Mouse (Mus musculus) C2C12 (cell line): ENCODE measurements around the gene Nfx1. TPM values are rescaled to one million over a fixed set of nuclear protein-coding genes. Genes with fewer than 3 reads are reported as not detected.

Source experiments
- H3K27me3 ChIP-seq: one replicate; pipeline ENCODE4 v1.6.1; 2011; ENCODE audit not compliant: control insufficient read depth, insufficient read depth, insufficient read length
- H3K36me3 ChIP-seq: one replicate; pipeline ENCODE4 v1.6.1; 2011; ENCODE audit not compliant: control insufficient read depth, insufficient read depth
- H3K4me3 ChIP-seq: one replicate; pipeline ENCODE4 v1.5.1; 2011; ENCODE audit warnings: mild to moderate bottlenecking, control low read depth; ENCODE audit not compliant: poor library complexity, insufficient read depth, severe bottlenecking
- H3K79me2 ChIP-seq: one replicate; pipeline ENCODE4 v1.6.1; 2011; ENCODE audit not compliant: control insufficient read depth, insufficient read depth
- H3K79me3 ChIP-seq: one replicate; pipeline ENCODE4 v1.6.1; 2011; ENCODE audit warnings: low read depth, control low read depth
- H3ac ChIP-seq: one replicate; pipeline ENCODE3; 2011; ENCODE audit warnings: low read depth; ENCODE audit not compliant: control insufficient read depth, insufficient read length
- CEBPB ChIP-seq: IDR thresholded peaks from one replicate; pipeline ENCODE4 v1.6.1; 2011; ENCODE audit warnings: low read depth, mild to moderate bottlenecking, control low read depth, moderate library complexity
- CTCF ChIP-seq: IDR thresholded peaks from one replicate; pipeline ENCODE4 v1.5.1; 2011; ENCODE audit not compliant: control insufficient read depth, insufficient read depth, insufficient read length
- FOSL1 ChIP-seq: IDR thresholded peaks from one replicate; pipeline ENCODE4 v1.8.0; 2011; ENCODE audit warnings: mild to moderate bottlenecking, low read length; ENCODE audit not compliant: poor library complexity, insufficient read depth, severe bottlenecking
- MAX ChIP-seq: IDR thresholded peaks from one replicate; pipeline ENCODE4 v1.6.1; 2011; ENCODE audit warnings: mild to moderate bottlenecking, control low read depth
- MYOD1 ChIP-seq: IDR thresholded peaks from one replicate; pipeline ENCODE4 v1.6.1; 2011; ENCODE audit warnings: low read depth; ENCODE audit not compliant: control insufficient read depth, insufficient read length
- MYOG ChIP-seq: IDR thresholded peaks from one replicate; pipeline ENCODE4 v1.6.1; 2011; ENCODE audit not compliant: control insufficient read depth, insufficient read length; ENCODE audit errors: extremely low read depth
- USF1 ChIP-seq: IDR thresholded peaks from one replicate; pipeline ENCODE4 v1.6.1; 2011; ENCODE audit warnings: low read depth, mild to moderate bottlenecking, control low read depth, moderate library complexity
- polyA plus RNA-seq: library from polyadenylated mRNA; unstranded; fragments of >200 nt; fragmentation: generic; extraction: Trizol; gene quantifications from one replicate; pipeline ENCODE4 v1.2.1, GENCODE M21; 2012; ENCODE audit warnings: missing spikeins

Gene Nfx1
- polyA plus RNA-seq, 1 experiment = 29.0 TPM

DNA sequence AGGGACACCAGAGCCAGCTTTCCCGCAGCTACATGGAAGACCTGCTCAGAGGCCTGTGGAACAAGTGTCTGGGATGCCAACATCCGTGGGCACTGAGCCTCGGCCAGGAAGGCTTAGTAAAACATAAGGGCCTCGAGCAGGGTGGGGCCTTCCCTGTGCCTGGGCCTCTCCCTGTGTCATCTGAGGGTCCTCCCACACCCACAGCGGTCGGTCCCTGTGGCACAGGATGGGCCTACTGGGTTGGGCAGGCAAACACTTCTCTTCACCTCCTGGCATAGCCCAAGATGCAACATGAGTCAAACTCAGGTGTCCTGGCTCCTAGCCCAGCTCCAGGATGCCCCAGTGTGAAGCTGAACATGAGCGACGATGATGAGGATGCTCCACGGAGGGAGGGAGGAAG is 86.7 kb downstream of the Nfx1 start:
- no peak overlapping the region for H3K4me3 ChIP-seq
- TF ChIP-seq FOSL1 (no peak), MYOG (no peak), CTCF (no peak), MAX (no peak), USF1 (no peak), MYOD1 (no peak), CEBPB (no peak)

DNA sequence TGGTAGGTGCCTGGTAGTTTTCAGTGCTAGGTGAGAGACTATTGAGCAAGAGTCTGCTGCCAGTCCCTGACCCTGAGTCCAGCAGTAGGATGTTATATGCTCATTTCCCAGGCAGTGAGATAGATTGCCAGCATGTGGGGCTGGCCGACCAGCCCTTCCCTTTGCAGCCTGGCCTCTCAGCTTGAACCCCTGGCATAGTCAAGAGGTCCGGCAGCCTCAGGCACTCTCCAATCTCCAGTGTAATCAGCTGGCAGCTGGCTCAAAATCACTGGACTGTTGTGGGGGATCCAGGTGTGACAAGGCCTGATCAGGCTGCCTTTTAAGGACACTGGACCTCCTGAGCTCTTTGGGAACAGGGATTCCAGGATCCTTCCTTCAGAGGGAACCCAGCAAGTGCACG is 92.6 kb downstream of the Nfx1 start:
- H3K79me2 ChIP-seq = no peaks in the 10 kb centered on the region
- no peak overlapping the region for H3ac ChIP-seq
- H3K36me3 ChIP-seq = no peaks in the 10 kb centered on the region
- TF ChIP-seq MAX (no peak), MYOD1 (no peak), FOSL1 (no peak), CTCF (no peak), CEBPB (no peak), USF1 (no peak), MYOG (no peak)
- H3K27me3 ChIP-seq = peaks cover 6% of the 10 kb centered on the region
- H3K4me3 ChIP-seq = no peak overlapping the region
- H3K79me3 ChIP-seq = no peaks in the 10 kb centered on the region

More for the DNA sequence above, 86.7 kb downstream of the Nfx1 start:
- H3K79me3 ChIP-seq = no peaks in the 10 kb centered on the region
- H3ac ChIP-seq = no peak overlapping the region
- H3K79me2 ChIP-seq = no peaks in the 10 kb centered on the region
- H3K27me3 ChIP-seq = peaks cover 6% of the 10 kb centered on the region
- H3K36me3 ChIP-seq = no peaks in the 10 kb centered on the region

DNA sequence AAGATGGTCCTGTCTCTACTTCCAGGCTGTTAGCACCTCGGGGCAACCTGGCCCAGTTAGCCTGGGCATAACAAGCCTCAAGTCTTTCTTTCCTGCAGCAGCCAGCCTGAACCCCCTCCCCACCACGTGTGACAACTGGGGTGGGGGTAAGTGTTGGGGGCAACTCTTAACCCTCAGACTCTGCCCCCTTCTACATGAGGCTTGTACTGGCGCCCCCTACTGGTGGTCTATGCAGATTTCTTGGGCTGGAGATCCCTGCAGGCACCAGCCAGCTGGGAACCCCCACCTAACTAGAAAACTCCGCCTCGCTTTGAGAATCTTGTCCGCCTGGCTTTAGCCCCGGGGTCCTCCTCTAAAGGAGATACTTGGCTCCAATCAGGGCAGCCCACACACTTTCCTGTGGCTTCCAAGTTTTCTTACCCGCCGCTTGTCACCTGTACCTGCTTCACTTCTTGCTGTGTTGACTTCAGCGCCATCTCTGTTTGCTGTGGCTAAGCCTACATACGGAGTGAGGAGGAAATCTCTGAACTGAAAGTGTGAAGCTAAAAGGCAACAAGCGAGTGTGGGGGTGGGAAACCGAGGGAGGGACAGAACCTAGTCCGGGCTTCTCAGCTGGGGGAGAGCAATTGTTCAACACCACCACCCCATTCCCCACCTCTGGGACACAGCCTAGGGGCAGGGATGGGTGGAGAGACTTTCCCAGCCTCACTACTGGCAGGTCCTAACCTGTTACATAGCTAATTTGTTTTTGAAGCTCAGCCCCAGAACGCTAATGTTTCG is 93.4 kb downstream of the Nfx1 start:
- H3K36me3 ChIP-seq = no peaks in the 10 kb centered on the region
- H3K79me3 ChIP-seq = no peaks in the 10 kb centered on the region
- no peak overlapping the region for H3K4me3 ChIP-seq
- TF ChIP-seq USF1 (no peak), CTCF (no peak), MYOG (no peak), MYOD1 (no peak), CEBPB (no peak), MAX (no peak), FOSL1 (no peak)
- peaks cover 6% of the 10 kb centered on the region for H3K27me3 ChIP-seq
- H3K79me2 ChIP-seq = no peaks in the 10 kb centered on the region
- no peak overlapping the region for H3ac ChIP-seq

GRCm38 (mm10) chr4:41065196-41065595 is 94.5 kb downstream of the Nfx1 start:
- Histone ChIP-seq H3K79me2 (no peaks in the 10 kb centered on the region), H3K27me3 (peaks cover 6% of the 10 kb centered on the region), H3K79me3 (no peaks in the 10 kb centered on the region), H3ac (no peak overlapping the region), H3K4me3 (no peak overlapping the region), H3K36me3 (no peaks in the 10 kb centered on the region)
- TF ChIP-seq CTCF = no peak
- TF ChIP-seq CEBPB = no peak
- no peak for TF ChIP-seq MAX
- TF ChIP-seq MYOG = no peak
- TF ChIP-seq USF1 = no peak
- no peak for TF ChIP-seq MYOD1
- no peak for TF ChIP-seq FOSL1

GRCm38 (mm10) chr4:41071500-41072429 is 101.1 kb downstream of the Nfx1 start:
- Histone ChIP-seq H3K79me2 (no peaks in the 10 kb centered on the region), H3K27me3 (peaks cover 3% of the 10 kb centered on the region), H3K36me3 (no peaks in the 10 kb centered on the region), H3K79me3 (no peaks in the 10 kb centered on the region), H3ac (no peak overlapping the region), H3K4me3 (no peak overlapping the region)
- TF ChIP-seq MYOG = no peak
- no peak for TF ChIP-seq USF1
- no peak for TF ChIP-seq MYOD1
- no peak for TF ChIP-seq FOSL1
- no peak for TF ChIP-seq MAX
- no peak for TF ChIP-seq CEBPB
- TF ChIP-seq CTCF = no peak
